Mouse (Mus musculus) midbrain, embryonic 16.5 days (tissue): ENCODE results near the gene B3gnt2. TPM values are rescaled to one million over a fixed set of nuclear protein-coding genes. Genes with fewer than 3 reads are reported as not detected.
A peak's percentile ranks its signal among the peaks of the same experiment; 100 is the strongest.
"Not testable (repeated sequence)": the region's sequence is repeated elsewhere in the genome, so short reads cannot be mapped to it uniquely, and the experiment has no call there.

Experiments
- ATAC-seq: fragments of 200-750 bp; cut with Nextera tagmentation; 2 replicates; pipeline ENCODE4 v1.8.0; 2017; ENCODE audit warnings: moderate TSS enrichment
- H3K27ac ChIP-seq: fragments of 300-500 bp; sonication (generic); 2 replicates; pipeline ENCODE4 v1.5.1; 2014; ENCODE audit warnings: mild to moderate bottlenecking, low read length, mixed read lengths
- H3K27me3 ChIP-seq: fragments of 300-500 bp; sonication (generic); 2 replicates; pipeline ENCODE4 v1.6.1; 2014; ENCODE audit warnings: low read depth, low read length, mixed read lengths; ENCODE audit not compliant: control insufficient read depth, insufficient read depth
- H3K36me3 ChIP-seq: fragments of 300-500 bp; sonication (generic); 2 replicates; pipeline ENCODE4 v1.6.1; 2014; ENCODE audit warnings: mild to moderate bottlenecking, low read length, moderate library complexity, mixed read lengths; ENCODE audit not compliant: control insufficient read depth, insufficient read depth
- H3K4me1 ChIP-seq: fragments of 300-500 bp; sonication (generic); 2 replicates; pipeline ENCODE4 v1.6.1; 2014; ENCODE audit warnings: mild to moderate bottlenecking, low read length, mixed read lengths; ENCODE audit not compliant: control insufficient read depth, insufficient read depth
- H3K4me2 ChIP-seq: fragments of 300-500 bp; sonication (generic); 2 replicates; pipeline ENCODE4 v1.6.1; 2014; ENCODE audit warnings: mild to moderate bottlenecking, low read length, mixed read lengths
- H3K4me3 ChIP-seq: fragments of 300-500 bp; sonication (generic); 2 replicates; pipeline ENCODE4 v1.5.1; 2014; ENCODE audit warnings: low read depth, mild to moderate bottlenecking, low read length, moderate library complexity, mixed read lengths
- H3K9ac ChIP-seq: fragments of 300-500 bp; sonication (generic); 2 replicates; pipeline ENCODE4 v1.6.1; 2014; ENCODE audit warnings: low read depth, low read length, mixed read lengths
- H3K9me3 ChIP-seq: fragments of 300-500 bp; sonication (generic); replicated peaks from 2 replicates; pipeline ENCODE4 v1.6.1; 2014; ENCODE audit warnings: mild to moderate bottlenecking, low read length, mixed read lengths; ENCODE audit not compliant: control insufficient read depth, poor library complexity, severe bottlenecking
- WGBS: fragments of 180-500 bp; shearing (Covaris S2); extraction: QIAGEN DNeasy Blood & Tissue Kit; methylation state at CpG from one replicate; pipeline ENCODE4 v1.1.7; 2014; 5-methylcytosine and 5-hydroxymethylcytosine counted together
- polyA plus RNA-seq: library from polyadenylated mRNA; unstranded; fragments of >200 nt; fragmentation: Nextera tagmentation; extraction: Ambion mirVana; gene quantifications from 2 replicates; pipeline ENCODE4 v1.2.1, GENCODE M21; 2015

The B3gnt2 gene
- polyA plus RNA-seq, 1 experiment from 2014 or later: 3.5 TPM

DNA sequence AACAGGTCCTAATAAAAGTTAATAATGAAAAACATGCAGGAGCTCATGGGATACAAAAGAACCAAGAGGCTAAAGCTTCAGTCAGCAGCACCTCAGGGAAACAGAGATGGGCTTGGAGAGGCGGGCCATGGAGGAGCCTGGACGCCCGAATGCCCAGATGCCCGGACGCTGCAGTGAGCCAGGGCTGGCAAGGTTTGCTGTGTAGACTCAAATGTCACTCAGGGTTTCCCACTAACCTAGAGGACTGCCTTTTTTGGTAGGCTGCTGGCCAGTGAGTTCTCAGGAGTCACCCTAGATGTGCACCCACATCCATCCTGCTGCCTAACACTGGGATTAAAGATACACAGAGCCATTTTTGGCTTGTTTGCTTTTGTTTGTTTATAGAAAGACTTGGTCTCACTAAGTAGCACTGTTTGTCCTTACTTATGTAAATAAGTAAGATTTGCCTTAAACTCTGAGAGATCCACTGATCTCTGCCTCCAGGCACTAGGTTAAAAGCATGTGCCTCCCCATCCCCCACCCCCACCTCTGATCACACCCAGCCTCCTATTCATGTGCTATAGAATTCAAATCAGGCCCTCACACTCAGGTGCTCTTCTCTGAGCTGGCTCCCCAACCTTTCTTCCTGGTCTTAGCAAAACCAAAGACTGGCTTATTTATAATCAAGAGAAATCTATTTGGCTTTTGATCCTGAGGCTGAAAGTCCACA lies 117.0 kb downstream of the B3gnt2 start:
- Histone ChIP-seq H3K27ac (no peak overlapping the region), H3K4me3 (no peak overlapping the region), H3K36me3 (no peaks in the 10 kb centered on the region), H3K4me2 (no peak overlapping the region), H3K9me3 (no peaks in the 10 kb centered on the region), H3K4me1 (no peaks in the 10 kb centered on the region), H3K27me3 (no peaks in the 10 kb centered on the region), H3K9ac (no peak overlapping the region)
- WGBS: 94% methylated on average over 5 of the region's 5 CpGs
- ATAC-seq: no peak

- Histone ChIP-seq H3K9ac (no peak overlapping the region), H3K27ac (no peak overlapping the region), H3K4me2 (no peak overlapping the region), H3K4me3 (no peak overlapping the region), H3K4me1 (no peaks in the 10 kb centered on the region), H3K9me3 (no peaks in the 10 kb centered on the region), H3K36me3 (no peaks in the 10 kb centered on the region), H3K27me3 (no peaks in the 10 kb centered on the region)
- peak; percentile 28; the same call in 1 of the 2 replicates for ATAC-seq
- 9% methylated on average over 7 of the region's 7 CpGs for WGBS
Measured at GRCm38 (mm10) chr11:22741998-22742626, 118.6 kb downstream of the B3gnt2 start.

DNA sequence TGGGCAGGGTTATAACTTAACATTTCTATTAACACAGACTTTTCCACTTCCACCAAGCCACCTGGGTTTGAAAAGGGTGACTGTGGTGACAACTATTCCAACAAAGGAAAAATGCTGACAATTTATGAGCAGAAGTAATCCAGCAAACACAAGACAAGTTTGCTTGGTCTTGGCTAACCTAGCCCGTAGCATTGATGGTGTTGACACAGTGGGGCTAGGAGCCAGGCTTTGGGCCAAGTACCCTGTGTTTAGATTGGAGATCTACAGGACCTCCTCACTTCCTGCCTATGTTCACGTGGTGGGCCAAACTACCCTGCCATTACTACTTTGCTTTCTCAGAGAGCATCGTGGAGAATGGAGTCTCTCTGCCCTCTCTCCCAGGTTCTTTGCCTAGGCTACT lies 119.3 kb downstream of the B3gnt2 start:
- no peak overlapping the region for H3K27ac ChIP-seq
- H3K4me3 ChIP-seq: no peak overlapping the region
- WGBS: 71% methylated on average over 3 of the region's 3 CpGs
- H3K9me3 ChIP-seq: no peaks in the 10 kb centered on the region
- no peaks in the 10 kb centered on the region for H3K36me3 ChIP-seq
- no peak for ATAC-seq
- no peak overlapping the region for H3K4me2 ChIP-seq
- H3K27me3 ChIP-seq: no peaks in the 10 kb centered on the region
- H3K9ac ChIP-seq: no peak overlapping the region
- H3K4me1 ChIP-seq: no peaks in the 10 kb centered on the region

DNA sequence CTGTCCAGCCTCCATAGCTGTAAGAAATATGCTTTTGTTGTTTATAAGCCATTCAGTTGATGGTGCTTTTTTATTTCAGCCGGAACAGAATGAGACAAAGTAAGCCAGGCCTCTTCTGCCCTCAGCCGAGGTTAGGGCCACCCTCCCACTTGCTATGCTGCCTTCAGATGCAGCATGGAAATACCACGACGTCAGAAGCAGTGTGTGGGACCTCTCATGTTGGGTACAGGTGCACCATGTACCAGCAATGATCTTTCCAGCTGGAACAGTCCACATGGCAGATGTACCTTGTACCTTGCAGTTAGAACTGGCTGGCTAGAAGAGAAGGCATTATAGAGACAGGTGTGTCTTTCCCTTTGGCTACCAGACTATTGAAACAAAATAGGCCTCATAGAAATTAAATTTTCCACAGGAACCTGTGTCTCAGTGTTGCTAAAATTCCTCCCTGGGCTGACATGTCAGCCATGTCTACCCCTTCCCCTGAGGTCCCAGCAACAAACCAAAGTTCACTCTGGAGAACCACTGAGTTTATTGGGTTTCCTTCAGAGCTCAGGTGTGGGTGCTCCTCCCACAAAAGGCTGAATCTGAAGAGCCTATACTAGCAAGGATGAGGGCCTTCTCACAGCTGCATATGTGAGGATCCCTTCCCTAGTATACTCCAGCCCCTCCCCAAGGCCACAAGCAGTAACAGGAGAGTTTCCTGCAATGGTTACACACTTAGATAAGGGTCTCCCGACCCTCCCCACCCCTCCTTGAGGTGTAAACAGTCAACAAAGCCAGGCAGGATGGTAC lies 121.1 kb downstream of the B3gnt2 start:
- no peaks in the 10 kb centered on the region for H3K27me3 ChIP-seq
- 78% methylated on average over 5 of the region's 5 CpGs for WGBS
- no peak overlapping the region for H3K27ac ChIP-seq
- ATAC-seq: no peak
- no peak overlapping the region for H3K4me3 ChIP-seq
- no peaks in the 10 kb centered on the region for H3K9me3 ChIP-seq
- no peaks in the 10 kb centered on the region for H3K4me1 ChIP-seq
- H3K9ac ChIP-seq: no peak overlapping the region
- H3K4me2 ChIP-seq: no peak overlapping the region
- H3K36me3 ChIP-seq: no peaks in the 10 kb centered on the region

DNA sequence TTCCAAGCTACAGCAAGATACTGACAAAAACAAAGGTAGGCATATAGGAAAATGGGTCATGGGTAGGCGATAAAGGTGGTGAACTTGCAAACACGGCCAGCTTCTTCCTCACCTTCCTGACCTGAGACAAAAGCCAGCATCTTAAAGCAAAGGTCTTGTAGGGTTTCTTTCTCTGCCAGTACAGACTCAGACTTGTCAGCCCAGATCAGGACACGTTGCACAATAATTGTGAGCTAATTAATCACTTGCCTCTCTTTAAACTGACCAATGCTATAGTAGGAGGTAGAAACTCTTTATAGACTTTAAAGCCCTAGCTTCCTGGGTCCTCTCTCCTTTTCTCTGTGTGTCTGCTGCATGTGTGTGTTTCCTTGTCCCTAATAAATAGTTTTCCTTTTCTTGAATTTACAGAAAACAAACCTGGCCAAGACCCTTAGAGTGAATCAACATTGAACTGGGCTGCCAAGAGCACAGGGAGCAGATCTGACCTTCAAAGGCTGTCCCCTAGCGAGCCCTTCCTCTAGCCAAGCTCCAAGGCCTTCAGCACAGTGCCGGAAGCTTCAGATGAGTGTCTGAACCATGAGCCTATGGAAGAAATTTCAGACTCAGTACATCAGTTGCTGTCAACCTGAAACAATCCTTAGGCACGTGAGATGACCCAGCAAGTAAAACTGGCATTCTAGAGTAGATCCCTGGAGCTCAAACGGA lies 124.1 kb downstream of the B3gnt2 start:
- H3K36me3 ChIP-seq: no peaks in the 10 kb centered on the region
- no peak overlapping the region for H3K9ac ChIP-seq
- H3K27ac ChIP-seq: no peak overlapping the region
- H3K9me3 ChIP-seq: no peaks in the 10 kb centered on the region
- no peak for ATAC-seq
- no peak overlapping the region for H3K4me2 ChIP-seq
- no peaks in the 10 kb centered on the region for H3K4me1 ChIP-seq
- no peaks in the 10 kb centered on the region for H3K27me3 ChIP-seq
- no peak overlapping the region for H3K4me3 ChIP-seq
- WGBS: 85% methylated on average over 7 of the region's 7 CpGs

DNA sequence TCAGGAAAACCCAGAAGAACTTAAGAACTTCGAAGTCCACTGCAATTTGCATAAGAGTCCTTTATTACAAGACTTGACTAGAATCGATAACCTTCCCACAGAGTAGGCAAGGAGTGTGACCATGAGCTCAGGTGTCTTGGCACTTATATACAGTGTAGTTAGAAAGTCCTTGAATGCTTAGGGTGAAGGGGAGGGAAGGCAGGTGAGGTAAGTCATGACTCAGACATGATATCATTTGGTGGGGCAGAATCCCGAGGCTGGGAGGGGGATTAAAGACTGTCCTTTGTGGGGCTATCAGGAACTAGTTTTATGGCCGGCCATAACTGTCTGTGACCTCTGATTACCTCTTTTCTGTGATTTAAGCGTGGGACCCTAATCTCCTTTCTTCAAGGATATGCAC lies 125.6 kb downstream of the B3gnt2 start:
- not testable (repeated sequence) for H3K9me3 ChIP-seq, H3K4me1 ChIP-seq, ATAC-seq, H3K4me2 ChIP-seq, H3K9ac ChIP-seq, H3K36me3 ChIP-seq, H3K27me3 ChIP-seq, H3K4me3 ChIP-seq, H3K27ac ChIP-seq
- 85% methylated on average over 5 of the region's 5 CpGs for WGBS

GRCm38 (mm10) chr11:22733936-22734335 lies 126.8 kb downstream of the B3gnt2 start:
- no peak overlapping the region for H3K27ac ChIP-seq
- no peak overlapping the region for H3K4me3 ChIP-seq
- H3K4me2 ChIP-seq: no peak overlapping the region
- no peak for ATAC-seq
- 90% methylated on average over 6 of the region's 6 CpGs for WGBS
- no peaks in the 10 kb centered on the region for H3K27me3 ChIP-seq
- no peaks in the 10 kb centered on the region for H3K9me3 ChIP-seq
- H3K4me1 ChIP-seq: no peaks in the 10 kb centered on the region
- no peaks in the 10 kb centered on the region for H3K36me3 ChIP-seq
- no peak overlapping the region for H3K9ac ChIP-seq

DNA sequence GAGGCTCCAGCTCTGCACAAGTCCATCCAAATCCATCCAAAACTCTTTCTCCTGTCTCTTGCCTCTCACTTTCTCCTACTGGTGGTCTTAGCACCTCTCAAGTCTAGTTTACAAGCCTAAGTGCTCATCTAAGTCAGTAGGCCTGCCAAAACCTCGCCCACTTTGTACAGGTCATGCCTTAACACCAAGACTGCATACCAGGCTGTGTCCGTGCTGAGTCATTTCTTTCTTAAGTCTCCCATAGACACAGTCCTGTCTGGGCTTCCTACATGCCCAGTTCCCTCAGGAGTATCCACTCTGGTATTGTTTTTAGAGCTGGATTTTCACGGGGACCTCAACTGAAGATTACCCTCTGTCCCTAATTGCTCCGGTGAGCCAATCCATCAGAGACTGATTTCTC lies 127.9 kb downstream of the B3gnt2 start:
- H3K27me3 ChIP-seq: no peaks in the 10 kb centered on the region
- no peaks in the 10 kb centered on the region for H3K4me1 ChIP-seq
- no peak overlapping the region for H3K27ac ChIP-seq
- no peak overlapping the region for H3K4me2 ChIP-seq
- 88% methylated on average over 4 of the region's 4 CpGs for WGBS
- ATAC-seq: no peak
- H3K36me3 ChIP-seq: no peaks in the 10 kb centered on the region
- H3K9me3 ChIP-seq: no peaks in the 10 kb centered on the region
- H3K4me3 ChIP-seq: no peak overlapping the region
- H3K9ac ChIP-seq: no peak overlapping the region
